Mouse (Mus musculus) adrenal gland, postnatal 10 days (tissue): ENCODE measurements around the gene Wnt3a. TPM values are rescaled to one million over a fixed set of nuclear protein-coding genes. Genes with fewer than 3 reads are reported as not detected.
"Not testable (repeated sequence)": the region's sequence is repeated elsewhere in the genome, so short reads cannot be mapped to it uniquely, and the experiment has no call there.

Experiments used
- DNase-seq: peaks from one replicate; pipeline ENCODE4 v3.0.0; 2021; ENCODE audit warnings: mixed read lengths
- total RNA-seq, 2 experiments: library from RNA; stranded (reverse); gene quantifications; 2 replicates each; pipeline ENCODE4 v1.2.3; 2021

The Wnt3a gene
- total RNA-seq, 2 experiments from 2014 or later = not detected

- DNase-seq = peak; percentile 90
Observed at GRCm38 (mm10) chr11:59307422-59308163, 17.0 kb upstream of the Wnt3a start.

GRCm38 (mm10) chr11:59306461-59307421, 16.2 kb upstream of the Wnt3a start, which contains the start of gene Wnt9a:
Wnt9a (plus strand) TSS chr11:59306928.
- DNase-seq = peak; percentile 80

- no peak for DNase-seq
Observed at GRCm38 (mm10) chr11:59305821-59306215, 15.3 kb upstream of the Wnt3a start.

GRCm38 (mm10) chr11:59305008-59305820, 14.7 kb upstream of the Wnt3a start:
- no peak for DNase-seq

GRCm38 (mm10) chr11:59302700-59303569, 12.4 kb upstream of the Wnt3a start:
- peak; percentile 88 for DNase-seq

- DNase-seq = not testable (repeated sequence)
Observed at GRCm38 (mm10) chr11:59301053-59301452, 10.5 kb upstream of the Wnt3a start.

- peak; percentile 54 for DNase-seq
Observed at GRCm38 (mm10) chr11:59300185-59300584, 9.6 kb upstream of the Wnt3a start.

GRCm38 (mm10) chr11:59297941-59298340, 7.4 kb upstream of the Wnt3a start:
- peak; percentile 68 for DNase-seq

GRCm38 (mm10) chr11:59293616-59294015, 3.1 kb upstream of the Wnt3a start:
- peak; percentile 78 for DNase-seq

- DNase-seq = no peak
Observed at GRCm38 (mm10) chr11:59289706-59290105, 846 bp downstream of the Wnt3a start.

GRCm38 (mm10) chr11:59284146-59284545, 6.4 kb downstream of the Wnt3a start:
- no peak for DNase-seq

- peak; percentile 75 for DNase-seq
Observed at GRCm38 (mm10) chr11:59282933-59283332, 7.6 kb downstream of the Wnt3a start.

GRCm38 (mm10) chr11:59282111-59282510, 8.4 kb downstream of the Wnt3a start:
- no peak for DNase-seq

GRCm38 (mm10) chr11:59278047-59278446, 12.5 kb downstream of the Wnt3a start:
- DNase-seq = no peak

GRCm38 (mm10) chr11:59276877-59277276, 13.7 kb downstream of the Wnt3a start:
- no peak for DNase-seq

- no peak for DNase-seq
Observed at GRCm38 (mm10) chr11:59274184-59274583, 16.4 kb downstream of the Wnt3a start.

- DNase-seq = no peak
Observed at GRCm38 (mm10) chr11:59266727-59267126, 23.8 kb downstream of the Wnt3a start.

- DNase-seq = no peak
Observed at GRCm38 (mm10) chr11:59265154-59265813, 25.3 kb downstream of the Wnt3a start.

GRCm38 (mm10) chr11:59264593-59264992, 26.0 kb downstream of the Wnt3a start:
- DNase-seq = no peak

GRCm38 (mm10) chr11:59263870-59264563, 26.5 kb downstream of the Wnt3a start:
- DNase-seq = peak; percentile 72
